Mouse (Mus musculus) stomach, embryonic 16.5 days (tissue): ENCODE measurements around the gene Nelfcd. TPM values are rescaled to one million over a fixed set of nuclear protein-coding genes. Genes with fewer than 3 reads are reported as not detected.

Experiments
- ATAC-seq: fragments of 200-750 bp; cut with Nextera tagmentation; 2 replicates; pipeline ENCODE4 v1.8.0; 2017; ENCODE audit warnings: moderate number of reproducible peaks, moderate TSS enrichment; ENCODE audit not compliant: insufficient read depth, low FRiP score
- H3K27ac ChIP-seq: fragments of 300-500 bp; sonication (generic); 2 replicates; pipeline ENCODE4 v1.5.1; 2014; ENCODE audit warnings: low read length
- H3K27me3 ChIP-seq: fragments of 300-500 bp; sonication (generic); 2 replicates; pipeline ENCODE4 v1.6.1; 2014; ENCODE audit warnings: low read length, control low read depth, mixed read lengths; ENCODE audit not compliant: control insufficient read depth, insufficient read depth
- H3K36me3 ChIP-seq: fragments of 300-500 bp; sonication (generic); 2 replicates; pipeline ENCODE4 v1.6.1; 2014; ENCODE audit warnings: low read length; ENCODE audit not compliant: control insufficient read depth, insufficient read depth
- H3K4me1 ChIP-seq: fragments of 300-500 bp; sonication (generic); 2 replicates; pipeline ENCODE4 v1.6.1; 2014; ENCODE audit warnings: low read length, control low read depth, mixed read lengths; ENCODE audit not compliant: control insufficient read depth, insufficient read depth
- H3K4me2 ChIP-seq: fragments of 300-500 bp; sonication (generic); 2 replicates; pipeline ENCODE4 v1.6.1; 2014; ENCODE audit warnings: low read depth, low read length, mixed read lengths
- H3K4me3 ChIP-seq: fragments of 300-500 bp; sonication (generic); replicated peaks from 2 replicates; pipeline ENCODE4 v1.5.1; 2014; ENCODE audit warnings: mild to moderate bottlenecking, low read length
- H3K9ac ChIP-seq: fragments of 300-500 bp; sonication (generic); 2 replicates; pipeline ENCODE4 v1.6.1; 2014; ENCODE audit warnings: low read length
- H3K9me3 ChIP-seq: fragments of 300-500 bp; sonication (generic); replicated peaks from 2 replicates; pipeline ENCODE4 v1.6.1; 2016; ENCODE audit warnings: low read length, control low read depth; ENCODE audit not compliant: control insufficient read depth
- WGBS: fragments of 180-500 bp; shearing (Covaris S2); extraction: QIAGEN DNeasy Blood & Tissue Kit; methylation state at CpG from one replicate; pipeline ENCODE4 v1.1.7; 2014; 5-methylcytosine and 5-hydroxymethylcytosine counted together
- polyA plus RNA-seq: library from polyadenylated mRNA; unstranded; fragments of >200 nt; fragmentation: Nextera tagmentation; extraction: Ambion mirVana; gene quantifications from 2 replicates; pipeline ENCODE4 v1.2.1, GENCODE M21; 2015

Nelfcd gene
- polyA plus RNA-seq, 1 experiment from 2014 or later = 89.0 TPM

- Histone ChIP-seq H3K4me2 (no peak overlapping the region), H3K4me1 (no peaks in the 10 kb centered on the region), H3K9me3 (no peaks in the 10 kb centered on the region), H3K36me3 (no peaks in the 10 kb centered on the region), H3K27ac (no peak overlapping the region), H3K4me3 (no peak overlapping the region), H3K27me3 (no peaks in the 10 kb centered on the region), H3K9ac (no peak overlapping the region)
- ATAC-seq = no peak
- 81% methylated on average over 4 of the region's 4 CpGs for WGBS
These were observed 15.2 kb upstream of the Nelfcd start for GRCm38 (mm10) chr2:174400396-174400795.

- no peak overlapping the region for H3K4me2 ChIP-seq
- no peak overlapping the region for H3K4me3 ChIP-seq
- no peak overlapping the region for H3K9ac ChIP-seq
- H3K9me3 ChIP-seq = no peaks in the 10 kb centered on the region
- ATAC-seq = no peak
- no peaks in the 10 kb centered on the region for H3K4me1 ChIP-seq
- no peaks in the 10 kb centered on the region for H3K27me3 ChIP-seq
- 18% methylated on average over 2 of the region's 2 CpGs for WGBS
- H3K27ac ChIP-seq = no peak overlapping the region
- H3K36me3 ChIP-seq = no peaks in the 10 kb centered on the region
These were observed 5.4 kb upstream of the Nelfcd start for GRCm38 (mm10) chr2:174410222-174410621.

GRCm38 (mm10) chr2:174413127-174413526, 2.5 kb upstream of the Nelfcd start:
- Histone ChIP-seq H3K4me3 (no peak overlapping the region), H3K9me3 (no peaks in the 10 kb centered on the region), H3K36me3 (no peaks in the 10 kb centered on the region), H3K4me2 (no peak overlapping the region), H3K27ac (no peak overlapping the region), H3K27me3 (no peaks in the 10 kb centered on the region), H3K9ac (no peak overlapping the region), H3K4me1 (peaks cover 7% of the 10 kb centered on the region; the same call in 1 of the 2 replicates)
- no peak for ATAC-seq
- 65% methylated on average over 7 of the region's 7 CpGs for WGBS

DNA sequence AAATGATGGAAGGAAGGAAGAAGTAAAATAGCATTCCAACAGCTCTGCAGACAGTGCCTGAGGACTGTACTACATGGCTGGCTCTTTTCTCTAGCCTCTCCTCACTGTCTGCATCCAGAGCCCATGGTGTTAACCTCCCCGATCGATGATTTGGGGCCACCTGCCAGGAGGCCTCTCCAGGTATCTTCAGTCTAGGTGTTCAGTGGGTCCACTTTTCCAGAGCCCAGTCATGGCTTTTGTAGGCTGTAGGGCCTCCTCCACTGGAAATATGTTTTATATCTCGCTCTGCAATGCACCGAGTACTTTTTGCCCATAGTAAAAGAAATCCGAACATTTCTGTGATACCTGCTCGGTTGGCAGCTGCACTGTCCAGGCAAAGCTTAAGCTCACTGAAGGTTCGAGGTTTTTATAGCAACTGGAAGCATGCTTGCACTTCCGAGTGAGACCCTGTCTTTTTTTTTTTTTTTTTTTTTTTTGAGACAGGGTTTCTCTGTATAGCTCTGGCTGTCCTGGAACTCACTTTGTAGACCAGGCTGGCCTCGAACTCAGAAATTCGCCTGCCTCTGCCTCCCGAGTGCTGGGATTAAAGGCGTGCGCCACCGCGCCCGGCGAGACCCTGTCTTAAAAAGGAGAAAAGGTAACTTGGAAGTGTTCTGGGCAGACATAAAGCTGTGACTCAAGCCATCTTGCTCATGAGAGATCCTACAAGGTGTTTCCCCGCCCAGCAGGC, 438 bp upstream of the Nelfcd start:
- no peak; the same call in 1 of the 2 replicates for ATAC-seq
- no peak overlapping the region for H3K27ac ChIP-seq
- no peak overlapping the region for H3K9ac ChIP-seq
- no peaks in the 10 kb centered on the region for H3K9me3 ChIP-seq
- H3K27me3 ChIP-seq = no peaks in the 10 kb centered on the region
- peak overlapping the region; percentile 90 for H3K4me3 ChIP-seq
- 41% methylated on average over 17 of the region's 18 CpGs for WGBS
- H3K4me2 ChIP-seq = peak overlapping the region; percentile 81
- H3K36me3 ChIP-seq = no peaks in the 10 kb centered on the region
- H3K4me1 ChIP-seq = peaks cover 7% of the 10 kb centered on the region; the same call in 1 of the 2 replicates

- 87% methylated on average over 6 of the region's 6 CpGs for WGBS
- H3K36me3 ChIP-seq = peaks cover 10% of the 10 kb centered on the region; the same call in 1 of the 2 replicates
- no peak overlapping the region for H3K9ac ChIP-seq
These were observed 5.5 kb downstream of the Nelfcd start for GRCm38 (mm10) chr2:174421107-174421506.

DNA sequence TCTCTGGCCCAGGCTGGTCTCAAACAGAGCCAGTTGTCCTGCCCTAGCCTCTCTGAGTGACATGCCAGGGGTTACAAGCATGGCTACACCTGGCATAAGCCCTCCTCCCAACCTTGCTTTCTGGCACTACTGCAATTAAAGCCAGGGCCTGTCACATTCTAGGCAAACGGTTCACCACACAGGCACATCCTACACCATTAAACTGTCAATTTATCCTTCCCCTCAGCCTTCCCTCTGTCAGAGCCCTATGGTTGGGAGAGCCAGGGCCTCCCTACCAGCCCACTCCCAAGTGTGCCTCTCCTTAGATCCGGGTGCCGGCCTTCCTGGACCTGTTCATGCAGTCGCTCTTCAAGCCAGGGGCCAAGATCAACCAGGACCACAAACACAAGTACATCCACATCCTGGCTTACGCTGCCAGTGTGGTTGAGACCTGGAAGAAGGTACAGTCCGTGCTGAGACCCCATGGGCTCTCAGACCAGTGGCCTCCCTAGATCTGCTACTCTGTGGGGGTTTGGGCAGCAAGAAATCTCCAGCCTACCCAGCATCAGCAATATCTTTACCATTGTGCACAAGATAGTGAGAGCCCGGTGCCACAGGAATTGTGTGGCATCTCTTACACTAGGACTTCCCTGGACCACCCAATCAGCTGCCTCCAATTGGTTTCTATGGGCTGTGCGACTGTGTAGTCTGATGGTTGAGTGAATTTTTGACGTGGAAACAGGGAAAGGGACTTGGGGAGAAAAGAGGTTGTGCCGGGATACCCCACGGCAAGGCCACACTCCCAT, 8.9 kb downstream of the Nelfcd start:
- WGBS = 86% methylated on average over 11 of the region's 11 CpGs
- no peak overlapping the region for H3K4me3 ChIP-seq
- no peaks in the 10 kb centered on the region for H3K9me3 ChIP-seq
- no peak overlapping the region for H3K4me2 ChIP-seq
- no peaks in the 10 kb centered on the region for H3K27me3 ChIP-seq
- H3K9ac ChIP-seq = no peak overlapping the region
- peaks cover 36% of the 10 kb centered on the region for H3K36me3 ChIP-seq
- H3K27ac ChIP-seq = no peak overlapping the region
- H3K4me1 ChIP-seq = no peaks in the 10 kb centered on the region
- ATAC-seq = no peak

More at GRCm38 (mm10) chr2:174421107-174421506, 5.5 kb downstream of the Nelfcd start:
- H3K27me3 ChIP-seq = no peaks in the 10 kb centered on the region
- no peak overlapping the region for H3K4me2 ChIP-seq
- H3K4me1 ChIP-seq = peaks cover 7% of the 10 kb centered on the region; the same call in 1 of the 2 replicates
- no peak for ATAC-seq
- no peaks in the 10 kb centered on the region for H3K9me3 ChIP-seq
- H3K27ac ChIP-seq = no peak overlapping the region
- no peak overlapping the region for H3K4me3 ChIP-seq

GRCm38 (mm10) chr2:174426856-174427255, 11.3 kb downstream of the Nelfcd start:
- H3K27ac ChIP-seq = no peak overlapping the region
- H3K4me2 ChIP-seq = no peak overlapping the region
- no peak overlapping the region for H3K4me3 ChIP-seq
- 90% methylated on average over 12 of the region's 12 CpGs for WGBS
- H3K9ac ChIP-seq = no peak overlapping the region
- no peaks in the 10 kb centered on the region for H3K27me3 ChIP-seq
- ATAC-seq = no peak
- H3K9me3 ChIP-seq = no peaks in the 10 kb centered on the region
- H3K4me1 ChIP-seq = no peaks in the 10 kb centered on the region
- H3K36me3 ChIP-seq = peaks cover 31% of the 10 kb centered on the region

- H3K27me3 ChIP-seq = no peaks in the 10 kb centered on the region
- WGBS = 79% methylated on average over 18 of the region's 18 CpGs
- no peak for ATAC-seq
- no peak overlapping the region for H3K27ac ChIP-seq
- H3K4me3 ChIP-seq = no peak overlapping the region
- H3K9me3 ChIP-seq = no peaks in the 10 kb centered on the region
- H3K4me1 ChIP-seq = no peaks in the 10 kb centered on the region
- H3K36me3 ChIP-seq = peaks cover 27% of the 10 kb centered on the region
- no peak overlapping the region for H3K9ac ChIP-seq
- no peak overlapping the region for H3K4me2 ChIP-seq
These were observed 12.7 kb downstream of the Nelfcd start for GRCm38 (mm10) chr2:174428076-174428835.
